Mouse (Mus musculus): ENCODE measurements around the gene Klhl8.

DNA sequence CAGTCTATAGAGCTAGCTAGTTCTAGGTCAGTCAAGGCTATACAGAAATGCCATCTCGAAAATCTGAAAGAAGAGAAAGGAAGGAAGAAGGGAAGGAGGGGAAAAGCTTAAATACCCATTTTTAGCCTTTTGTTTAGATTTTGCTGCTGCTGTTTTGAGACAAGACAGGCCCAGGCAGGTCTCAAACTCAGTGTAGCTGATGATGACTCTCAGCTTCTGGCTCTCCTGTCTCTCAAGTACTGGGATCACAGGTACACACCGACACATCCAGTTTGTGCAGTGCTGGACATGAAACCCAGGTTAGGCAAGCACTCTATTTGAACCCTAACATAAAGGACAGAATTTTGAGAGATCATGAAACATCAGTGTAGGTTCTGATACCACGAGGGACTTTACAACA is 1.6 kb downstream of the Klhl8 start:
- TF ChIP-seq CTCF (IDR thresholded peaks at IDR 0.05; ENCODE audit: borderline replicate concordance, control insufficient read depth, extremely low read depth, insufficient read depth, low read length, poor library complexity) (no peak), POLR2A (IDR thresholded peaks at IDR 0.05; ENCODE audit: control insufficient read depth, extremely low read depth, insufficient read depth, low read length, poor library complexity) (no peak)
